Mouse (Mus musculus) spleen, adult 2 months (tissue): ENCODE results near the gene Psmd3. TPM values are rescaled to one million over a fixed set of nuclear protein-coding genes. Genes with fewer than 3 reads are reported as not detected.

Source experiments
- DNase-seq, 2 experiments: peaks; one replicate each; pipeline versions ENCODE4 v3.0.0 to v3.0.0-alpha.2; 2012 to 2021; ENCODE audit warnings: low spot score in 2 of 2, low read depth in 1 of 2
- H3K27ac ChIP-seq: fragments of 200-500 bp; 2 replicates; pipeline ENCODE4 v1.5.1; 2012; ENCODE audit warnings: low read length, inconsistent platforms; ENCODE audit not compliant: insufficient read depth
- H3K27me3 ChIP-seq: fragments of 200-500 bp; 2 replicates; pipeline ENCODE4 v1.6.1; 2012; ENCODE audit warnings: mild to moderate bottlenecking, moderate library complexity, low read length, inconsistent platforms; ENCODE audit not compliant: control insufficient read depth, insufficient read depth
- H3K36me3 ChIP-seq: fragments of 200-500 bp; 2 replicates; pipeline ENCODE4 v1.6.1; 2012; ENCODE audit warnings: mild to moderate bottlenecking, low read length, inconsistent platforms; ENCODE audit not compliant: control insufficient read depth, insufficient read depth
- H3K4me1 ChIP-seq: fragments of 200-500 bp; 2 replicates; pipeline ENCODE4 v1.6.1; 2011; ENCODE audit warnings: inconsistent platforms; ENCODE audit not compliant: control insufficient read depth, insufficient read depth, insufficient read length
- H3K4me3 ChIP-seq: fragments of 200-500 bp; 2 replicates; pipeline ENCODE4 v1.5.1; 2011; ENCODE audit warnings: mild to moderate bottlenecking, inconsistent platforms; ENCODE audit not compliant: insufficient read depth, insufficient read length; ENCODE audit errors: extremely low read depth
- CTCF ChIP-seq: fragments of 200-500 bp; IDR thresholded peaks from 2 replicates; pipeline ENCODE4 v1.5.1; 2011; ENCODE audit warnings: mild to moderate bottlenecking, inconsistent platforms; ENCODE audit not compliant: insufficient read depth, insufficient read length, insufficient replicate concordance; ENCODE audit errors: extremely low read depth
- POLR2A ChIP-seq: fragments of 200-500 bp; IDR thresholded peaks from 2 replicates; pipeline ENCODE4 v1.6.1; 2011; ENCODE audit warnings: low read depth, low read length, inconsistent platforms
- WGBS: fragments of 180-500 bp; shearing (Covaris S2); methylation state at CpG from one replicate; pipeline ENCODE4 v1.1.7; 2018; 5-methylcytosine and 5-hydroxymethylcytosine counted together
- polyA plus RNA-seq: library from polyadenylated mRNA; depleted of rRNA; stranded (reverse); fragments of >200 nt; gene quantifications from 2 replicates; pipeline ENCODE4 v1.2.3, GENCODE M21; 2012

Psmd3 gene
- polyA plus RNA-seq, 1 experiment = 83.1 TPM

DNA sequence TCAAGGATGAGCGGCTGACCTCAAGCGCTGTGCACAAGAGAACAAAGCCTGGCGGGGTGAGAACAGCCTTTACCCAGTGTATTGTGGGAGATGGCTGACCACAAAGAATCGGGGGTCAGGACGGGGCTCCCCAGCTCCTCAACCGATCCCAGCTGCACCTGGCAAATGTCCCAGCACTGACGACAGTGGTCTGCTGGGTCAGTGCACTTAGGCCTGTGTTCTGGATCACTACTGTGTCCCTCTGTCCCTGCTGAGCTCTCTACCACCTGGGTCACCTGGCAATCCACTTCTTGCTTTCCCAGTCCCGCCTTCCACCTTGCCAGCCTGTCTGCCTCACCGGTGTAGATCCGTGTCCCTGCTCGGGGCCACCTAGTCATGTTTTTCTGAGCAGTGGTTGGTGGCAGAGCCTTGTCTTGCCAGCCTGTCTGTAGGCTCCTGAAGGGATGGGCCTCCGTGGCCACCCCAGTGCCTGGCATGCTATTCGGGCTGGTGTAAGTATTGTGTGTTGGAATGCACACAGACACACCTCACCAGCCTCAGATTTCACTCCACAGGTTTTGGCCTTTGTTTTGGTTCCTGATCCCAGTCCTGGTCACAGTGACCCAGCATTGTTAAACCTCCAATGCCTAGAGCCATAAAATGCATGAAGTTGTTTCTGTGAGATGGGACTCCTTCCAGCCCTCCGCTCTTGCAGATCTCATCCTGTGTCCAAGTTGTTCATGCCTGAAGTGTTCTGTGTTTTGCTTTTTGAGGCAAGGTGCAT, 14.3 kb downstream of the Psmd3 start:
- Histone ChIP-seq H3K4me1 (no peaks in the 10 kb centered on the region), H3K36me3 (peaks cover 32% of the 10 kb centered on the region), H3K4me3 (no peak overlapping the region), H3K27ac (no peak overlapping the region), H3K27me3 (no peaks in the 10 kb centered on the region)
- WGBS = 84% methylated on average over 14 of the region's 14 CpGs
- TF ChIP-seq POLR2A = no peak
- TF ChIP-seq CTCF = no peak
- no peak for DNase-seq

DNA sequence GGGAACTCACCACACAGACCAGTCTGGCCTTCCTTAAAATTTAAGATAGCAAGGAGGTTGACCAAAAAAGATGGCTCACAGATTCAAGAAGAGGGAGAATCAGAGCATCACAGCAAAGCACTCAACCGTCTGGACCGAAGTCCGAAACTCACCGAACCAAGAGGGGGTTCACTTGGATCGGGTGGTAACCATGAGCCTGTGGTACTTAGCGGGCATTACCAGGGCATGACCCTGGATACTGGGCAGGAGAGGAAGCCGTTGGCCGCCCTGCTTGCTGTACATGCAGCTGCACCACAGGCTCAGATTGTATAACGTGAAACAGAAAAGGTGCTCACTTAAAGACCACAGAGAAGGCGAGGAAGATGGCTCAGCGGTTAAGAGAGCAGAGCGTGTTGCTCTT, 14.9 kb downstream of the Psmd3 start:
- TF ChIP-seq CTCF (no peak), POLR2A (no peak)
- H3K27me3 ChIP-seq = no peaks in the 10 kb centered on the region
- H3K4me1 ChIP-seq = no peaks in the 10 kb centered on the region
- WGBS = 93% methylated on average over 12 of the region's 12 CpGs
- H3K4me3 ChIP-seq = no peak overlapping the region
- DNase-seq = no peak
- H3K27ac ChIP-seq = no peak overlapping the region
- H3K36me3 ChIP-seq = peaks cover 26% of the 10 kb centered on the region

GRCm38 (mm10) chr11:98698849-98699640, 16.7 kb downstream of the Psmd3 start:
- Histone ChIP-seq H3K27ac (no peak overlapping the region), H3K4me3 (no peak overlapping the region), H3K4me1 (no peaks in the 10 kb centered on the region), H3K27me3 (no peaks in the 10 kb centered on the region), H3K36me3 (peaks cover 13% of the 10 kb centered on the region)
- no peak for DNase-seq
- TF ChIP-seq POLR2A (no peak), CTCF (no peak)
- WGBS = 89% methylated on average over 16 of the region's 16 CpGs

DNA sequence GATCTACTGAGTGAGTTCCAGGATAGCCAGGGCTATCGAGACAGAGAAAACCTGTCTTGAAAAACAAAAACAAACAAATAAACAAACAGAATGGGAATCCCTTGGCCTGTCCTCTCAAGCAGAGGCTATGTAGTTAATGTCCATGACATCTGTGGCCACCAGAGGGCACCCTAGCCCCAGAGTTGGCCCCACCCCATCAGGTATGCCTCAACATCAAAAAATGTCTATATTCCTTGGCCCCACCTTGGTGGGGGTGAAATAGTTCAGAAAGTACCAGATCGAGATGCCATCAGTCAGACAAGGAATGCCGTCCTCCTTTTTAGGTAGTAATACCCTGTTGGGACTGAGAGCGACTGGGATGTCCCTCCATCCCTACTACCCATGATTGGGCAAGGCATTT, 17.6 kb downstream of the Psmd3 start:
- Histone ChIP-seq H3K27ac (no peak overlapping the region), H3K36me3 (peaks cover 11% of the 10 kb centered on the region), H3K27me3 (no peaks in the 10 kb centered on the region), H3K4me1 (no peaks in the 10 kb centered on the region), H3K4me3 (no peak overlapping the region)
- peak; percentile 88; the same call in 1 of the 2 replicates for TF ChIP-seq CTCF
- no peak for TF ChIP-seq POLR2A
- 28% methylated on average over 4 of the region's 4 CpGs for WGBS
- DNase-seq = peak; percentile 46 to 76

- no peaks in the 10 kb centered on the region for H3K27me3 ChIP-seq
- WGBS = 87% methylated on average over 10 of the region's 10 CpGs
- no peak within 1 kb of the TSS for H3K4me3 ChIP-seq
- H3K4me1 ChIP-seq = no peaks in the 10 kb centered on the region
- H3K27ac ChIP-seq = no peak within 1 kb of the TSS
- H3K36me3 ChIP-seq = peaks cover 10% of the 10 kb centered on the region
- TF ChIP-seq POLR2A (no peak), CTCF (no peak)
- DNase-seq = no peak
Measured at GRCm38 (mm10) chr11:98701213-98701670, 18.9 kb downstream of the Psmd3 start, which contains the start of gene Csf3. TSS of gene Csf3 (plus strand) at chr11:98701263.

- Histone ChIP-seq H3K27me3 (no peaks in the 10 kb centered on the region), H3K4me1 (no peaks in the 10 kb centered on the region), H3K4me3 (no peak overlapping the region), H3K36me3 (peaks cover 17% of the 10 kb centered on the region), H3K27ac (no peak overlapping the region)
- DNase-seq = no peak
- TF ChIP-seq CTCF (no peak), POLR2A (no peak)
- WGBS = 65% methylated on average over 5 of the region's 5 CpGs
Measured at GRCm38 (mm10) chr11:98702323-98702722, 20.0 kb downstream of the Psmd3 start.
